Mouse (Mus musculus) kidney, adult 2 months (tissue): Measurements from ENCODE around the gene Tex13c1. TPM values are rescaled to one million over a fixed set of nuclear protein-coding genes. Genes with fewer than 3 reads are reported as not detected.

ENCODE experiments used
- DNase-seq: peaks from one replicate; pipeline ENCODE4 v3.0.0; 2021
- H3K27ac ChIP-seq: fragments of 200-500 bp; 2 replicates; pipeline ENCODE4 v1.5.1; 2012; ENCODE audit warnings: low read depth, low read length, control low read depth, inconsistent platforms; ENCODE audit not compliant: insufficient read depth
- H3K27me3 ChIP-seq: fragments of 200-500 bp; replicated peaks from 2 replicates; pipeline ENCODE4 v1.6.1; 2012; ENCODE audit warnings: mild to moderate bottlenecking, moderate library complexity, low read length, inconsistent platforms; ENCODE audit not compliant: control insufficient read depth, insufficient read depth
- H3K36me3 ChIP-seq: fragments of 200-500 bp; 2 replicates; pipeline ENCODE4 v1.6.1; 2012; ENCODE audit warnings: mild to moderate bottlenecking, moderate library complexity, low read length, inconsistent platforms; ENCODE audit not compliant: control insufficient read depth, insufficient read depth
- H3K4me1 ChIP-seq: fragments of 200-500 bp; 2 replicates; pipeline ENCODE4 v1.6.1; 2011; ENCODE audit warnings: low read length; ENCODE audit not compliant: control insufficient read depth, insufficient read depth
- H3K4me3 ChIP-seq: fragments of 200-500 bp; 2 replicates; pipeline ENCODE4 v1.5.1; 2011; ENCODE audit warnings: mild to moderate bottlenecking, low read depth, low read length, control low read depth; ENCODE audit not compliant: insufficient read depth
- CTCF ChIP-seq: fragments of 200-500 bp; conservative IDR thresholded peaks from 2 replicates; pipeline ENCODE4 v1.5.1; 2011; ENCODE audit warnings: low read depth, mild to moderate bottlenecking, control low read depth, low read length, moderate library complexity, mixed read lengths; ENCODE audit not compliant: insufficient read depth, insufficient read length
- POLR2A ChIP-seq: fragments of 200-500 bp; IDR thresholded peaks from one replicate; pipeline ENCODE4 v1.6.1; 2011; ENCODE audit warnings: low read depth, low read length, control low read depth
- WGBS: fragments of 180-500 bp; shearing (Covaris S2); methylation state at CpG from one replicate; pipeline ENCODE4 v1.1.7; 2018; 5-methylcytosine and 5-hydroxymethylcytosine counted together
- polyA plus RNA-seq: library from polyadenylated mRNA; depleted of rRNA; stranded (reverse); fragments of >200 nt; gene quantifications from 2 replicates; pipeline ENCODE4 v1.2.3, GENCODE M21; 2012; rRNA removed

Gene Tex13c1
- not detected in 2 replicates for polyA plus RNA-seq

GRCm38 (mm10) chrX:43590860-43591259 lies at the start of gene Tex13c1:
Gene Tex13c1 (plus strand): TSS chrX:43591160.
- TF ChIP-seq POLR2A: no peak
- TF ChIP-seq CTCF: no peak
- H3K27ac ChIP-seq: no peak within 1 kb of the TSS
- H3K36me3 ChIP-seq: no peaks in the 10 kb centered on the region
- no peak within 1 kb of the TSS for H3K4me3 ChIP-seq
- no peaks in the 10 kb centered on the region for H3K4me1 ChIP-seq
- WGBS: 75% methylated on average over 3 of the region's 3 CpGs
- H3K27me3 ChIP-seq: no peaks in the 10 kb centered on the region
- DNase-seq: no peak

Other genes starting within 250 kb of the Tex13c1 start
- not detected in 2 replicates for gene Tenm1, start 162.0 kb upstream of the Tex13c1 start, polyA plus RNA-seq